Mouse (Mus musculus) heart, embryonic 16.5 days (tissue): ENCODE measurements around the gene Ccsap. TPM values are rescaled to one million over a fixed set of nuclear protein-coding genes. Genes with fewer than 3 reads are reported as not detected.
A peak's percentile ranks its signal among the peaks of the same experiment; 100 is the strongest.

ENCODE experiments used
- ATAC-seq: fragments of 200-750 bp; cut with Nextera tagmentation; replicated peaks from 2 replicates; pipeline ENCODE4 v1.8.0; 2017; ENCODE audit warnings: moderate number of reproducible peaks; ENCODE audit not compliant: insufficient read depth, low FRiP score; ENCODE audit errors: extremely low read depth
- H3K27ac ChIP-seq: fragments of 300-500 bp; sonication (generic); 2 replicates; pipeline ENCODE4 v1.5.1; 2014; ENCODE audit warnings: mild to moderate bottlenecking, low read length, control low read depth, moderate library complexity
- H3K27me3 ChIP-seq: fragments of 300-500 bp; sonication (generic); 2 replicates; pipeline ENCODE4 v1.6.1; 2014; ENCODE audit warnings: low read length, mixed read lengths; ENCODE audit not compliant: control insufficient read depth, insufficient read depth
- H3K36me3 ChIP-seq: fragments of 300-500 bp; sonication (generic); 2 replicates; pipeline ENCODE4 v1.6.1; 2014; ENCODE audit not compliant: control insufficient read depth, insufficient read depth
- H3K4me1 ChIP-seq: fragments of 300-500 bp; sonication (generic); 2 replicates; pipeline ENCODE4 v1.6.1; 2014; ENCODE audit warnings: low read length, mixed read lengths; ENCODE audit not compliant: control insufficient read depth, insufficient read depth
- H3K4me2 ChIP-seq: fragments of 300-500 bp; sonication (generic); 2 replicates; pipeline ENCODE4 v1.6.1; 2014; ENCODE audit warnings: low read depth, mild to moderate bottlenecking, control low read depth, low read length
- H3K4me3 ChIP-seq: fragments of 300-500 bp; sonication (generic); 2 replicates; pipeline ENCODE4 v1.5.1; 2014; ENCODE audit warnings: mild to moderate bottlenecking, control low read depth, low read length
- H3K9ac ChIP-seq: fragments of 300-500 bp; sonication (generic); 2 replicates; pipeline ENCODE4 v1.6.1; 2014; ENCODE audit warnings: low read length, control low read depth
- H3K9me3 ChIP-seq: fragments of 300-500 bp; sonication (generic); replicated peaks from 2 replicates; pipeline ENCODE4 v1.6.1; 2016; ENCODE audit warnings: low read length; ENCODE audit not compliant: control insufficient read depth
- WGBS: fragments of 180-500 bp; shearing (Covaris S2); extraction: QIAGEN DNeasy Blood & Tissue Kit; methylation state at CpG from one replicate; pipeline ENCODE4 v1.1.7; 2014; 5-methylcytosine and 5-hydroxymethylcytosine counted together
- polyA plus RNA-seq: library from polyadenylated mRNA; unstranded; fragments of >200 nt; fragmentation: Nextera tagmentation; extraction: Ambion mirVana; gene quantifications from 2 replicates; pipeline ENCODE4 v1.2.1, GENCODE M21; 2015

The Ccsap gene
- 2.3 and 2.7 TPM in 2 replicates for polyA plus RNA-seq

GRCm38 (mm10) chr8:123859648-123860259, at the start of gene Ccsap:
TSS of gene Ccsap (minus strand) at chr8:123860209.
- Histone ChIP-seq H3K27me3 (peaks cover 6% of the 10 kb centered on the region; the same call in 1 of the 2 replicates), H3K9me3 (peaks cover under 1% of the 10 kb centered on the region; the same call in 1 of the 2 replicates), H3K4me2 (peak within 1 kb of the TSS; percentile 79), H3K36me3 (no peaks in the 10 kb centered on the region), H3K27ac (peak within 1 kb of the TSS; percentile 40; the same call in 1 of the 2 replicates), H3K4me1 (peaks cover 6% of the 10 kb centered on the region), H3K9ac (peak within 1 kb of the TSS; percentile 81), H3K4me3 (peak within 1 kb of the TSS; percentile 86)
- ATAC-seq, result peak; percentile 56
- WGBS, result 1% methylated on average over 48 of the region's 48 CpGs

- H3K9ac ChIP-seq, result no peak overlapping the region
- no peak for ATAC-seq
- no peaks in the 10 kb centered on the region for H3K27me3 ChIP-seq
- 93% methylated on average over 6 of the region's 6 CpGs for WGBS
- no peak overlapping the region for H3K27ac ChIP-seq
- H3K4me3 ChIP-seq, result no peak overlapping the region
- no peak overlapping the region for H3K4me2 ChIP-seq
- H3K4me1 ChIP-seq, result no peaks in the 10 kb centered on the region
- peaks cover 55% of the 10 kb centered on the region for H3K36me3 ChIP-seq
- H3K9me3 ChIP-seq, result no peaks in the 10 kb centered on the region
These were observed 47.6 kb upstream of the Ccsap start for GRCm38 (mm10) chr8:123907604-123908003.

GRCm38 (mm10) chr8:123902653-123903052, 42.6 kb upstream of the Ccsap start:
- no peaks in the 10 kb centered on the region for H3K4me1 ChIP-seq
- no peak for ATAC-seq
- H3K36me3 ChIP-seq, result peaks cover 41% of the 10 kb centered on the region
- no peak overlapping the region for H3K27ac ChIP-seq
- no peaks in the 10 kb centered on the region for H3K27me3 ChIP-seq
- no peak overlapping the region for H3K4me2 ChIP-seq
- no peak overlapping the region for H3K4me3 ChIP-seq
- no peak overlapping the region for H3K9ac ChIP-seq
- no peaks in the 10 kb centered on the region for H3K9me3 ChIP-seq
- 76% methylated on average over 7 of the region's 7 CpGs for WGBS

- H3K4me1 ChIP-seq, result no peaks in the 10 kb centered on the region
- 80% methylated on average over 7 of the region's 7 CpGs for WGBS
- ATAC-seq, result no peak
These were observed 39.4 kb upstream of the Ccsap start for GRCm38 (mm10) chr8:123899366-123899765.

GRCm38 (mm10) chr8:123898576-123898975, 38.6 kb upstream of the Ccsap start:
- peaks cover 15% of the 10 kb centered on the region for H3K36me3 ChIP-seq
- H3K4me2 ChIP-seq, result no peak overlapping the region
- WGBS, result 82% methylated on average over 5 of the region's 5 CpGs
- ATAC-seq, result no peak
- no peak overlapping the region for H3K27ac ChIP-seq
- no peaks in the 10 kb centered on the region for H3K4me1 ChIP-seq
- no peak overlapping the region for H3K4me3 ChIP-seq
- no peak overlapping the region for H3K9ac ChIP-seq
- peaks cover 24% of the 10 kb centered on the region for H3K27me3 ChIP-seq
- no peaks in the 10 kb centered on the region for H3K9me3 ChIP-seq

More at GRCm38 (mm10) chr8:123899366-123899765, 39.4 kb upstream of the Ccsap start:
- no peak overlapping the region for H3K9ac ChIP-seq
- H3K4me2 ChIP-seq, result no peak overlapping the region
- H3K27me3 ChIP-seq, result peaks cover 16% of the 10 kb centered on the region
- H3K4me3 ChIP-seq, result no peak overlapping the region
- no peak overlapping the region for H3K27ac ChIP-seq
- peaks cover 21% of the 10 kb centered on the region for H3K36me3 ChIP-seq
- no peaks in the 10 kb centered on the region for H3K9me3 ChIP-seq

GRCm38 (mm10) chr8:123896774-123897173, 36.8 kb upstream of the Ccsap start:
- H3K27me3 ChIP-seq, result peaks cover 42% of the 10 kb centered on the region
- no peak overlapping the region for H3K4me2 ChIP-seq
- H3K9ac ChIP-seq, result no peak overlapping the region
- ATAC-seq, result no peak
- H3K27ac ChIP-seq, result no peak overlapping the region
- H3K9me3 ChIP-seq, result no peaks in the 10 kb centered on the region
- no peaks in the 10 kb centered on the region for H3K4me1 ChIP-seq
- H3K4me3 ChIP-seq, result no peak overlapping the region
- peaks cover 4% of the 10 kb centered on the region for H3K36me3 ChIP-seq
- WGBS, result 54% methylated on average over 10 of the region's 10 CpGs

GRCm38 (mm10) chr8:123896366-123896761, 36.4 kb upstream of the Ccsap start:
- Histone ChIP-seq H3K4me2 (no peak overlapping the region), H3K4me3 (no peak overlapping the region), H3K27me3 (peaks cover 45% of the 10 kb centered on the region), H3K27ac (no peak overlapping the region), H3K4me1 (no peaks in the 10 kb centered on the region), H3K36me3 (peaks cover 3% of the 10 kb centered on the region; the same call in 1 of the 2 replicates), H3K9me3 (no peaks in the 10 kb centered on the region), H3K9ac (no peak overlapping the region)
- WGBS, result 56% methylated on average over 14 of the region's 14 CpGs
- no peak for ATAC-seq

GRCm38 (mm10) chr8:123895680-123896365, 35.8 kb upstream of the Ccsap start:
- H3K27me3 ChIP-seq, result peaks cover 49% of the 10 kb centered on the region
- WGBS, result 56% methylated on average over 9 of the region's 9 CpGs

GRCm38 (mm10) chr8:123895230-123895629, 35.2 kb upstream of the Ccsap start:
- H3K27me3 ChIP-seq, result peaks cover 53% of the 10 kb centered on the region
- H3K36me3 ChIP-seq, result no peaks in the 10 kb centered on the region
- no peak for ATAC-seq
- WGBS, result 66% methylated on average over 4 of the region's 4 CpGs
- H3K4me3 ChIP-seq, result no peak overlapping the region
- no peaks in the 10 kb centered on the region for H3K4me1 ChIP-seq
- H3K27ac ChIP-seq, result no peak overlapping the region
- no peak overlapping the region for H3K9ac ChIP-seq
- H3K4me2 ChIP-seq, result no peak overlapping the region
- no peaks in the 10 kb centered on the region for H3K9me3 ChIP-seq

More at GRCm38 (mm10) chr8:123895680-123896365, 35.8 kb upstream of the Ccsap start:
- H3K36me3 ChIP-seq, result peaks cover 1% of the 10 kb centered on the region; the same call in 1 of the 2 replicates
- no peaks in the 10 kb centered on the region for H3K4me1 ChIP-seq
- H3K27ac ChIP-seq, result no peak overlapping the region
- no peak overlapping the region for H3K4me2 ChIP-seq
- H3K9ac ChIP-seq, result no peak overlapping the region
- H3K9me3 ChIP-seq, result no peaks in the 10 kb centered on the region
- H3K4me3 ChIP-seq, result no peak overlapping the region
- no peak for ATAC-seq
